Mouse (Mus musculus): ENCODE data around the gene Unc5a. TPM values are rescaled to one million over a fixed set of nuclear protein-coding genes. Genes with fewer than 3 reads are reported as not detected.
A peak's percentile ranks its signal among the peaks of the same experiment; 100 is the strongest.

Unc5a gene
- polyA plus RNA-seq, 1 experiment from 2014 or later = 7.3 TPM

DNA sequence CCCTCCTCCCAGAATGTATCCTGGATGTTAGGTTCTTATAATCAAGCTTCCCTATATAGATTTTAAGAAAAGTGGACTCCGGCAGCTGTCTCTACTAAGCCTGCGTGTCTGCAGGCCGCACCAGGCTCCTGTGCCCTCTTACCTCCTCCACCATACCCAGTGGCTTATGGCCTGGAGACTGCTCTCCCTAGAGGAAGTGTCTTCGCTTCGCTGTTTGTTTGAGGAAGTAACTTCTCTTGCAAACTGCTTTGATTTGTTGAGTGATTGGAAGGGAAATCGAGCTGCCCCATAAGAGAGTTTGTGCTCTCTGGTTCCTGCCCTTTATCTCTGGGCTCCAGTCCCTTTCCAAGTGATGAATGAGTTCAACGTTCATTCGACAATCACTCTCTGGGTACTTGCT lies 33.8 kb downstream of the Unc5a start:
- H3K9me3 ChIP-seq = no peaks in the 10 kb centered on the region
- no peaks in the 10 kb centered on the region for H3K36me3 ChIP-seq
- H3K4me2 ChIP-seq (replicated peaks) = no peak overlapping the region
- no peak overlapping the region for H3K9ac ChIP-seq (replicated peaks)
- 88% methylated on average over 8 of the region's 8 CpGs for WGBS
- no peak overlapping the region for H3K27ac ChIP-seq
- ATAC-seq = no peak
- no peak overlapping the region for H3K4me3 ChIP-seq (replicated peaks)
- H3K27me3 ChIP-seq = peaks cover 39% of the 10 kb centered on the region; the same call in 1 of the 2 replicates
- H3K4me1 ChIP-seq (replicated peaks) = peaks cover 50% of the 10 kb centered on the region

DNA sequence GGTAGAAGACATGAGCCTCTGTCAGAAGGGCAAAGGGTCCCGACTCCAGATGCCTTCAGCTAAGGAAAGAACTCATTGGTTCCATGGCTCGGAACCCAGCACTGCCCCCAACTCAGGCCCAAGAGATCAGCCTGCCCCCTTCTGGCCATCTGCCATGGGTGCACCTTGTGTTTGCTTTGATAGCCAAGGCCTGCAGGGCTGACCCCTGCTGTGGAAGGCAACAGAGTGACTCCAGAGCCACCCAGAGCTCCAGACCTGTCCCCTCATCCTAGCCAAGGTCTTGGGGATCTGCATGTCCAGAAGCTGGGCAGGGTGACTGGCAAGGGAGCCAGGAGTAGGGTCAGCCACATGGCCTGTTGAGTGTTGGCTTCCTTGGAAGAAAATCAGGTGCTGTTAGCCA lies 34.4 kb downstream of the Unc5a start:
- WGBS = 59% methylated on average over 2 of the region's 2 CpGs
- Histone ChIP-seq H3K9me3 (no peaks in the 10 kb centered on the region), H3K4me1 (replicated peaks) (peaks cover 48% of the 10 kb centered on the region), H3K4me3 (replicated peaks) (no peak overlapping the region), H3K27ac (no peak overlapping the region), H3K9ac (replicated peaks) (no peak overlapping the region), H3K36me3 (no peaks in the 10 kb centered on the region), H3K27me3 (peaks cover 37% of the 10 kb centered on the region), H3K4me2 (replicated peaks) (no peak overlapping the region)
- no peak for ATAC-seq

DNA sequence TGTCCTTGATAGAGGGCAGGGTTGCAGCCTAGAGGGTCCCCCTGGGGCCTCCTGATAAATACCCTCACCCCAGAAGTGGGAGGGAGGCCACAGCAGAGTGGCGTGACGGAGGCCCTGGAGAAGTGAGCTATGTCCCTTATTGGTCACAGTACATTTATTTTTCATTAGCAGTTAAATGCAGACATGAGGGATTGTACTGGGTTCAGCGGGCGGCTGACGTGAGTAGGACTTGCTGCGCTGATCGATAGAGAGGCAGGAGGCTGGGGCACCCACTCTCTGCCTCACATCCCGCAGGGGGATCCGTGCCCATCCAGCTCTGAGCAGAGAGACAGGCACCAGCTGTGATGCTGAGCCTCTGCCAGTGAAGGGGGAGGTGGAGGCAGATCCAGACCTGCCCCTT lies 38.2 kb downstream of the Unc5a start:
- WGBS = 50% methylated on average over 9 of the region's 9 CpGs
- no peaks in the 10 kb centered on the region; the same call in 1 of the 2 replicates for H3K36me3 ChIP-seq
- 0 out of 2 replicates have a peak overlapping the region, but pooled peaks have one; percentile 0 for H3K9ac ChIP-seq (replicated peaks)
- H3K4me2 ChIP-seq (replicated peaks) = no peak overlapping the region
- H3K9me3 ChIP-seq = no peaks in the 10 kb centered on the region
- H3K27ac ChIP-seq = 0 out of 2 replicates have a peak overlapping the region, but pooled peaks have one; percentile 25
- H3K4me3 ChIP-seq (replicated peaks) = no peak overlapping the region
- peak; percentile 40 for ATAC-seq
- peaks cover 21% of the 10 kb centered on the region for H3K4me1 ChIP-seq (replicated peaks)
- peaks cover 27% of the 10 kb centered on the region for H3K27me3 ChIP-seq

DNA sequence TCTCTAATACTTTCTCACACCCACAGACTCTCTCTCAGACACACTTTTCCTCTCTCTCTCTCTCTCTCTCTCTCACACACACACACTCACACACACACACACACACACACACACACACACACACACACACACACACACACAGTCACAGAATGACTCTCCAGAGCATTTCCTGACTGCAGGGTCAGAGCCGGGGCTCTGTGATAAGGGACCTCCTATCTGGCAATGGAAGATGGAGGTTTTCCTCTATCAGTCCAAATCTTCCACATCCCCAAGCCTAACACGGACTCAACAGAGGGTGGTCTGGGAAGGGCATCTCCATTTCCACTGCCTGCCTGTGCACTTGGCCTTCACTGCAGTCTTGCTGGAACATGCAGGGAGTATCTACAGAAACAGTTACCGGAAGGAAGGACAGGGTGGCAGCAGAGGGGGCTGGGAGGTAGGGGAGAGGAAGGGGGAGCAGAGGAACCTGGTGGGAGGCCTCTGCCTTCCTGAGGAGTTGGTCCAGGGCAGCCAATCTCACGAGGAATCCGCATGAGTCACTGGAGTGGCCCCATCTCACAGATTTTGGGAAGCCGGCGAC lies 39.1 kb downstream of the Unc5a start:
- ATAC-seq = no peak
- Histone ChIP-seq H3K9me3 (no peaks in the 10 kb centered on the region), H3K9ac (replicated peaks) (no peak overlapping the region), H3K4me1 (replicated peaks) (peaks cover 23% of the 10 kb centered on the region), H3K4me3 (replicated peaks) (no peak overlapping the region), H3K27me3 (peaks cover 30% of the 10 kb centered on the region), H3K4me2 (replicated peaks) (no peak overlapping the region), H3K27ac (no peak overlapping the region), H3K36me3 (no peaks in the 10 kb centered on the region; the same call in 1 of the 2 replicates)
- 63% methylated on average over 7 of the region's 7 CpGs for WGBS

DNA sequence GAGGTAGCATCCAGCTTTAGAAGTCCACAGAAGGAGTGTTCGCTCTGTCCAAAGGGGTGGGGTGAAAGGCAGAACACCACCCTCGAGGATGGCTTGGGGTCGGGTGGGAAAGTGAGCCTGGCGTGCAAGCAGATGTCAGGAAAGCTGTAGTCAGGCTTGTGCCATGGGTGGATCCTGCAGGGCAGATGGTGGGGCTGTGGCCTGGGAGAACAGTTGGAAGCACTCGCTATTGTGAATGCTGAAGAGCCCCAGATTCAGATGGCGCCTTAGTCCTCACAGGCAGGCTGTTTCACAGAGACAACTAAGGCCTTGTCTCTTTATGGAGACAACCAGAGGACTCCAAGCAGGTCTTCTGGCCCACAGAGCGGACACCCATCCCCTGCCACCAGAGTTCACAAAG lies 43.0 kb downstream of the Unc5a start:
- 82% methylated on average over 7 of the region's 7 CpGs for WGBS
- Histone ChIP-seq H3K4me3 (replicated peaks) (no peak overlapping the region), H3K27ac (no peak overlapping the region), H3K4me1 (replicated peaks) (peaks cover 42% of the 10 kb centered on the region), H3K27me3 (peaks cover 32% of the 10 kb centered on the region), H3K9me3 (no peaks in the 10 kb centered on the region), H3K9ac (replicated peaks) (no peak overlapping the region), H3K36me3 (no peaks in the 10 kb centered on the region; the same call in 1 of the 2 replicates), H3K4me2 (replicated peaks) (no peak overlapping the region)
- no peak for ATAC-seq

DNA sequence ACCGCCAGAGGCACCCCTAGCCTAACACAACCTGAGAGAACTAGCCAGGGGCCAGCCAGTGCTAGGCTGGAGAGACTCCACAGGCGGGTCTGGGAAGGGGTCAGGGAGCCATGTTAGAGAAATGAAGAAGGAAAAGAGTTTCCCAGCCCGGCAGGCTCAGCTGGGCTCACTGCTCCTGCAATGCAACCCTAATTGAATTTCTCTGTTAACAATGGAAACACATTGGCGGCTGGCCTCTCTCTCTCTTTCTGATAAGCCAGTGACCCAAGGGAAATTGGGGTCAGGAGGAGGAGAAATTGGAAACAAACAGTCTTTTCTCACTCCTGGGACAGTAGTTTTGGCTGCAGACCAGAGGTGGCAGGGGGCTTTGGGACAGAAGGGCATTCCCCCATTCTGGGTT lies 45.4 kb downstream of the Unc5a start:
- H3K4me2 ChIP-seq (replicated peaks) = no peak overlapping the region
- H3K4me1 ChIP-seq (replicated peaks) = peaks cover 38% of the 10 kb centered on the region
- WGBS = 4% methylated on average over 4 of the region's 4 CpGs
- H3K9ac ChIP-seq (replicated peaks) = no peak overlapping the region
- no peaks in the 10 kb centered on the region for H3K9me3 ChIP-seq
- peaks cover 3% of the 10 kb centered on the region for H3K36me3 ChIP-seq
- H3K27me3 ChIP-seq = peaks cover 31% of the 10 kb centered on the region
- peak overlapping the region; percentile 78 for H3K27ac ChIP-seq
- ATAC-seq = peak; percentile 18
- no peak overlapping the region for H3K4me3 ChIP-seq (replicated peaks)

DNA sequence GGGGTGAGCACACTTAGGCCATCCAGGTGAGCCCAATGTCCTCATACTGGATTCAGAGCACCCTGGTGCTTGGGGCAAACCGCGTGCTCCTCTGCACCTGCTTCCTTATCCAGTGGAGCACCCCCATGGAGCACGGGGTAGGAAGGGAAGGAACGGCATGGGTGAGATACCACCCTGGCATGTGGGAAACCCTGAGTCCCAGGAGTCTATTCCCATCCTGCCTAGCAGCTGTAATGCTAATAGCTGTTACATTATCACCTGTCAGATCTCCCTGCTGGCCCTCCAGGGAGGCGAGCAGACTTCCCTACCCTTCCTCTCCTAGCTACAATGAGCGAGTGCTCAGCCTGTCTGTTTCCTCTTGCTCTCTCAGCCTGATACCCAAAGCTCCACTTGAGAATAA lies 46.0 kb downstream of the Unc5a start:
- H3K27ac ChIP-seq = peak overlapping the region; percentile 78; the same call in 1 of the 2 replicates
- ATAC-seq = peak; percentile 27; the same call in 1 of the 2 replicates

DNA sequence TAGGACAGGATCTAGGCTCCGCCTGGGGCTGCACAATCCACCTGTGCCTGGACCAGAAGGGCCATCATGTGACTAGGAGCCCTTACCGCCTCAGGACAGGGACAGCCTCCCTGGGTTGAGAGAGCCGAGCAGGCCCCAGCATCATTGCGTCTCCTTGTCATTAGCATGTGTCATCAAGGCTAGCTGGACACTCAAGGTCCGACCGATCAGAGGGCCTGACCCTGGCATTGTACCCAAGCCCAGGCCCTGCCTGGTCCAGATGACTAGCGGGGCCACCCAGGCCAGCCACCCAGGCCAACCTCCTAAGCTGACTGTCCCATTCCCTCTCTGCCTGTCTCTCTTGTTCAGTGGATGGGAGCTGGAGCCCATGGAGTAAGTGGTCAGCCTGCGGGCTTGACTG lies 48.4 kb downstream of the Unc5a start:
- WGBS = 84% methylated on average over 8 of the region's 8 CpGs
- H3K4me2 ChIP-seq (replicated peaks) = no peak overlapping the region
- H3K27ac ChIP-seq = no peak overlapping the region
- no peaks in the 10 kb centered on the region for H3K9me3 ChIP-seq
- H3K4me1 ChIP-seq (replicated peaks) = peaks cover 34% of the 10 kb centered on the region
- peaks cover 14% of the 10 kb centered on the region; the same call in 1 of the 2 replicates for H3K36me3 ChIP-seq
- H3K27me3 ChIP-seq = peaks cover 33% of the 10 kb centered on the region
- no peak for ATAC-seq
- no peak overlapping the region for H3K9ac ChIP-seq (replicated peaks)
- H3K4me3 ChIP-seq (replicated peaks) = no peak overlapping the region

More for the DNA sequence above, 46.0 kb downstream of the Unc5a start:
- Histone ChIP-seq H3K36me3 (peaks cover 9% of the 10 kb centered on the region), H3K9ac (replicated peaks) (no peak overlapping the region), H3K4me2 (replicated peaks) (no peak overlapping the region), H3K27me3 (peaks cover 36% of the 10 kb centered on the region), H3K4me3 (replicated peaks) (no peak overlapping the region), H3K9me3 (no peaks in the 10 kb centered on the region), H3K4me1 (replicated peaks) (peaks cover 34% of the 10 kb centered on the region)
- 48% methylated on average over 6 of the region's 6 CpGs for WGBS

DNA sequence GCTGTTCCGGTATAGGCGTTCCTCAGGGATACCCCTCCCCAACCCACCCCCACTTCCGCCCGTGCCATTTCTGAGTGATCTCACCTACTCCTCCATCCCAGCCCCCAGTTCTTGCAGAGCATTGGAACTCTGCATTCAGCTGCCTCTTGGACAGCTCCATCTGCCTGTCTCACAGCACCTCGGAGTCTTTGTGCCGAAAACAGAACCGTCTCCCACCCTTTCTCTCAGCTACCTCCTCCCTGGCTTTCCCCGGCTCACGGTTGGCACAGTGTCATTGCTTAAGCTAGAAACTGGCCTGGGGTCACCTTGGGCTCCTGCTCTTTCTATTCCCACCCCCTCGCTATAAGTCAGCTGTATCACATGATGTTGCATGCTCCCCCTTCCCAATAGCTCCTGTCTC lies 51.2 kb downstream of the Unc5a start:
- ATAC-seq = no peak
- no peaks in the 10 kb centered on the region for H3K9me3 ChIP-seq
- H3K4me3 ChIP-seq (replicated peaks) = no peak overlapping the region
- peaks cover 26% of the 10 kb centered on the region for H3K36me3 ChIP-seq
- peaks cover 17% of the 10 kb centered on the region for H3K4me1 ChIP-seq (replicated peaks)
- H3K4me2 ChIP-seq (replicated peaks) = no peak overlapping the region
- WGBS = 86% methylated on average over 10 of the region's 10 CpGs
- H3K27ac ChIP-seq = no peak overlapping the region
- no peak overlapping the region for H3K9ac ChIP-seq (replicated peaks)
- H3K27me3 ChIP-seq = peaks cover 48% of the 10 kb centered on the region

DNA sequence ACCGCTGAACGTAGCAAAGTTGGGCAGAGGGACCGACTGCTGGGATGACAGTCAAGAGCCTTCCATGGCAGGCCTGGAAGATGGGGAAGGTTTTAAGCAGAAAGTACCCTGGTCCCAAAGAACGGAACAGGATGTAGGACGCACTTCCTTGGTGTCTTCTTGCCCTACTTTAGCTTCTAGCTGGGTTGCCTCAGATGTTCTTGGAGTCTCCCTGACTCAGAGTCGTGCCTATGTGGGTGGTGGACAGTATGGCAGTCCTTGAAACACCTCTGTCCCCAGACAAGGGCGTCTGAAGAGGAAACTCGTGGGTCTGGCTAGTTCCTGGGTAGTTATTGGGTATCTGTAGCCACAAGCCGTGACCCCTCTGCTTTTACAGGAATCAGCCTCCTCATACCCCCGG lies 52.9 kb downstream of the Unc5a start:
- Histone ChIP-seq H3K4me3 (replicated peaks) (no peak overlapping the region), H3K9me3 (no peaks in the 10 kb centered on the region), H3K9ac (replicated peaks) (no peak overlapping the region), H3K4me2 (replicated peaks) (no peak overlapping the region), H3K27me3 (peaks cover 39% of the 10 kb centered on the region), H3K36me3 (peaks cover 26% of the 10 kb centered on the region), H3K4me1 (replicated peaks) (peaks cover 28% of the 10 kb centered on the region), H3K27ac (no peak overlapping the region)
- 90% methylated on average over 10 of the region's 10 CpGs for WGBS
- no peak for ATAC-seq

DNA sequence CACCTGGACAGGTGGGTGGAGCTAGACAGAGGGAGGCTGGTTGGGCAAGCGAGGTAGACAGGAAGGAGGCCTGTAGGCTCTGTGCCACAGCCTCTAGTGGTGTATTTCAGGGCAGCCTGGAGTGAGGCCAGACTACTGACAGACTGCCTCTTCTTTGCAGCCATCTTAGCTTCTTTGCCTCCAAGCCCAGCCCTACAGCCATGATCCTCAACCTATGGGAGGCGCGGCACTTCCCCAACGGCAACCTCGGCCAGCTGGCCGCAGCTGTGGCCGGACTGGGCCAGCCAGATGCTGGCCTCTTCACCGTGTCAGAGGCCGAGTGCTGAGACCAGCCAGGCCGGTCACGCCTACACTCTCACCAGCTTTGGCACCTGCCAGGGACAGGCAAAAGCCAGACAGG lies 55.4 kb downstream of the Unc5a start:
- peaks cover 41% of the 10 kb centered on the region for H3K27me3 ChIP-seq
- H3K27ac ChIP-seq = no peak overlapping the region
- H3K4me1 ChIP-seq (replicated peaks) = peaks cover 46% of the 10 kb centered on the region
- no peak overlapping the region for H3K4me2 ChIP-seq (replicated peaks)
- no peak overlapping the region for H3K4me3 ChIP-seq (replicated peaks)
- peaks cover 22% of the 10 kb centered on the region for H3K36me3 ChIP-seq
- H3K9me3 ChIP-seq = no peaks in the 10 kb centered on the region
- H3K9ac ChIP-seq (replicated peaks) = no peak overlapping the region
- no peak for ATAC-seq
- WGBS = 79% methylated on average over 11 of the region's 11 CpGs

DNA sequence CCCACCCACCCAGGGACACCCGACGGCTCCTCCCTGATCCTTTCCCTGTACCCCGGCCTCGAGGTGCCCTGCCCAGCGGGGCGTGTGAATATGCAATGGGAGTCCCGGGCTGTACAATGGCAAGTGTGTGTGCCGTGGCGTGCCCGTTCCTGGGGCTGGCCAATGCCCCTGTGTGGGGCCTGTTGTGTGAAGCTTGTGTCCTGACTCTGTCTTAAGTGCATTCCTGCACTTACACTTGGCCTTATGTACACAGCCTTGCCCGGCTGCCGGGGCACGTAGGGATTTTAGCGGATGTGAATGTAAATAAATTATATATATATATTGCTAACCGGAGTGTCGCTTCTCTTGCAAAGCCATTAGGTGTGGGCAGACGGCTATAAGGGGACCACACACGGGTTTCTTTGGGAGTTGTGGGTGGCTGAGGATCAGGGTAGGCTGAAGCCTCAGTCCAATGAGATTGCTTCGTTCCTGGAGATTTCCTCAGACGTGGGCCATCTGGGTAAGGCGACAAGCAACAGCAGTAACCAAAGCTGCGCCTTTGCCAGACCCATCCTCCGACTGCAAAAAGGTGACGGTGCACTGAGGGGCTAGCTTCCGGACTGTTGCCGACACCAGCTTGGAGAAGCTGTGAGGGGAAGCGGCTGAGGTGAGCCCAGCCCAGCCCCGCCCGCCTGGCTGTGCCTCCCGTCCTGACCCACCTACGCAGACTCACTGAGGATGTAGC lies 56.6 kb downstream of the Unc5a start:
- Histone ChIP-seq H3K4me3 (replicated peaks) (no peak overlapping the region), H3K9me3 (no peaks in the 10 kb centered on the region), H3K4me1 (replicated peaks) (peaks cover 46% of the 10 kb centered on the region), H3K27ac (no peak overlapping the region), H3K4me2 (replicated peaks) (no peak overlapping the region), H3K27me3 (peaks cover 45% of the 10 kb centered on the region), H3K9ac (replicated peaks) (0 out of 2 replicates have a peak overlapping the region, but pooled peaks have one; percentile 36), H3K36me3 (peaks cover 16% of the 10 kb centered on the region)
- peak; percentile 1; the same call in 1 of the 2 replicates for ATAC-seq
- 72% methylated on average over 31 of the region's 31 CpGs for WGBS

All from midbrain, embryonic 13.5 days (tissue).